Mouse (Mus musculus): ENCODE data around the gene Acot10. TPM values are rescaled to one million over a fixed set of nuclear protein-coding genes. Genes with fewer than 3 reads are reported as not detected.
"Not testable (repeated sequence)": the region's sequence is repeated elsewhere in the genome, so short reads cannot be mapped to it uniquely, and the experiment has no call there.

Acot10 gene
- total RNA-seq (2021), result not detected
- long read RNA-seq, experiment 1, result 0 reads
- long read RNA-seq, experiment 2, result 0 reads

DNA sequence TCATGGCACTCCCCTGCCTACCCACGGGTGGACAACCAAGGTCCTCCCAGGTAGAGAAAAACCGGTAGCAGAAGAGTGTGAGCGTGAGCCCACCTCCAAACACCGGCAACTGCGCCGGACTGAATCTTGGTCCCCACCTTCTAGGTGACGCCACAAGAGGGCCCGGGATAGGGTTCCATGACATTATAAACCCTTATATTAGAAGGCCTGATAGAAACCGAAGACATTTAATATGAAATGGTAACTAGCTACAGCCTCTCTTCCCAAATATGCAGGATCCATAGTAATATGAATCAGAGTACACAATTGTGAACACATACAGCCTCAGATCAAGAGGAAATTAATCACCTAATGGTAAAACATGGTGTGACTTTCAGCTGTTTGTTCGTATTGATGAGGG is at the start of gene Acot10:
Gene Acot10, minus strand, starts transcription at position 101 of the 400 bp plus-strand sequence.
- intact Hi-C loops (cut with DNase I), result no loop called here
- no peak for DNase-seq

DNA sequence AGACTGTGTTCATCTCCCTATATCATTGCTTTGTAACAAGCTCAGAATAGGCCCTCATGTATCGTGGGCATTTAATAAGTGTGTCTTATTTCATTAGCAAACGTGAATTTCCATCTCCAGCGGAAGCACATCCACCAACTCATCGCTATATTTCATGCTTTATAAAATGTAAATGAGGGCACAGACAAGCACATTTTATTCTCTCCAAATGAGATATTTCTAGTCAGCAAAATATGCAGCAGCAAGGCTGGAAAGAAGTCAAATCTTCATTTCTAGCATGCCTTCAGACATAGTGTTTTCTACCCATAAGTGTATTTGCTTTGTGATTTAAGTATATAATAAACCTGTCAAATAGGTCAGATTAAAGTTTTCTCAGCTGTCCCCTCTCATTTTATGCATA is 45.3 kb upstream of the Acot10 start:
- DNase-seq, result no peak
- intact Hi-C loops (cut with DNase I), result no loop called here

DNA sequence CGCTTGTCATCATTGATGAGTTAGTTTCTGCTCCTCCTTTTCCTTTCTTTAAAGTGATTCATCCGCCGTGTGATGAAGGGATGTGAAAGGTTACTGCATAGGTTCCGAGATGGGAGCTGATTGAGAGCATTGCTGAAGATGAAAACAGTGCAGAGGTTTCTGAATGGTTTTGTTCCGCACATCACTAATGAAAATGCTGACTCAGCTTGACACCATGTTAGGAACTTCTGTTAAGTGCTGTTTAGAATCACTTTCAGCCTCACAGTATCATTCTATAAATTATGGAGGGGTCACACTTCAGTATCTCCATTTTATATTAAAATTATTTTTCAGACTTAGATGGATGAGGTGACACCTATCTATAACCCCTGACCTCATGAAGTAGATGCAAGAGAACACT is 29.7 kb upstream of the Acot10 start:
- intact Hi-C loops (cut with DNase I), result no loop called here
- DNase-seq, result no peak

DNA sequence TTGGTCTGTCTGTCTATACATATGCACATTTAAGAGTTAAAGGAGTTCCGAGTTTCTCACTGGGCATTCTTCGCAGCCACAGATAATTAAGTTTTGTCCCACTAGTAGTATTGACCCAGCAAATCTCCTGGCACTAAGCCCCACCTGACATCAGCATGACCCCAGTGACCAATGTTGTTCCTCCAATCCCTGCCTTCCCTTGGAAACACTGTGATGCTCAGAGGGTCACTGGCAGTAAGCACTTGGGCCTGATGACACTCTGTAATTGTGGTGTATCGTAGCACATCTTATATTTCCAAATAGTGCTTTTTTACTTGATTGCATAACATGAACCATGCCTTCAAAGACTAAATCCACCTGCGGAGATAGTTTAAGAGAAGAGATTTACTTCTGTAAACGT is 17.6 kb upstream of the Acot10 start:
- intact Hi-C loops (cut with DNase I), result no loop called here
- no peak for DNase-seq

DNA sequence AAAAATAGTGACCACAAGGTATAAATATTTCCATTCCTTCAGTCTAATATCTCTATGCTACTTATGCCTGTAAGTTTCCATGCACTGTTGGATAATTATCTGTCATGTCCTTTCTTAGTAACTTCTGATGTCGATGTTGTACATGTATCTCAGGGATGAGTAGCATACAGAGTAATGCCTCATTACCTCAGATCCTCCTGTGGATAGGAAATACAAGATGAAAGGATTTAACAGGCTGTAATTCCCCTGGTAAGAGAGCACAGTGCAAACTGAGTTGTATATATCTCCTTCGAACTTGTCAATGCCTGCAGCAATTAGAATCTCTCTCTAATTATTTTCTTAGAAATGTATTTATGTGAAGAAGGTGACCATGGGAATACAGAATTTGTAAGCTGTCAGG is 16.2 kb upstream of the Acot10 start:
- intact Hi-C loops (cut with DNase I), result no loop called here
- no peak for DNase-seq

DNA sequence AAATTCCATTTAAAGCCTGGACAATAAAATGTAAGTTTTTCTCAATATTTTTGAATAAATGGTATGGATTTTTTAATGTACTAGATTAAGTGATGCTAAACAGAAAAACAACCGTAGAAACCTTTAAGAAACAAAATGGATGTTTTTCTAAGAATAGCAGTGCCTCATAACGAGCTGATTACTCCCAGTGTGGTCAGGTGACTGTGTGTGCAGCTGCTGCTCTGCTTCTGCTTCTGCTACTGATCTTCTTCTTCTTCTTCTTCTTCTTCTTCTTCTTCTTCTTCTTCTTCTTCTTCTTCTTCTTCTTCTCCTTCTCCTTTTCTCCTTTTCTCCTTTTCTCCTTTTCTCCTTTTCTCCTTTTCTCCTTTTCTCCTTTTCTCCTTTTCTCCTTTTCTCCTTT is 3.0 kb upstream of the Acot10 start:
- intact Hi-C loops (cut with DNase I); DNase-seq: not testable (repeated sequence)

DNA sequence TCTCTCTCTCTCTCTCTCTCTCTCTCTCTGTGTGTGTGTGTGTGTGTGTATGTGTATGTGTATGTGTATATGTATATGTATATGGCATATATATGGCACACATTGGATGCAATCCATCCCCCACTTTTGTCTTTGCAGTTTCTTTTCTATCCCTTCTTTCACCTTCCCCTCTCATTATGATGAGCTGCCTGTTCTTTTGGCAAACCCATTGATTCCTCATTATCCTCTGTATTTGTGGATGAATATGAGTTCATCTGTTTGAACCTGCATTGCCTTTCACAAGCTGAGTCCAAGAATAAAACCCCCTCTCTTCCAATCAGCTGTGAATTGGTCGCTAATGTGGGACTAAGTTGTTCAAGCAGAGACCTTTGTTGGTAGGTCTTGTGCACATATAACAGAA is 1.4 kb upstream of the Acot10 start:
- DNase-seq, result no peak
- intact Hi-C loops (cut with DNase I), result no loop called here

DNA sequence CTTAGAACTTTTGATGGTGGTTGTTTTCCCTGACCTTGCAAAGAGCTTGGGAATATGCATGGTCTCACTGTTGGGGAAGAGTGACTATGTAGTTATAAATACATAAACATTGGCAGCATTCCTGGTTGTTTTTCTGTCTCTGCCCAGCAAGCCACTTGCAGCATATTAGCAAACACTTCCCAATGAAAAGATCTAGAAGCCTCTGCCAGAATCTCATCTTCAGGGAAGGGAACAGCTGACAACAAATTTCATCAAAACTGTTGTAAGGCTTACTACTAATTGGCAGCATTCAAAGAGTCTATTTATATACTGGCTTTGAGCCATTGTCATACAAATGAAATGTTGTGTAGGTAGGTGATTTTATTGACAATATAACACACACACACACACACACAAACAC is 800 bp upstream of the Acot10 start:
- DNase-seq, result no peak

DNA sequence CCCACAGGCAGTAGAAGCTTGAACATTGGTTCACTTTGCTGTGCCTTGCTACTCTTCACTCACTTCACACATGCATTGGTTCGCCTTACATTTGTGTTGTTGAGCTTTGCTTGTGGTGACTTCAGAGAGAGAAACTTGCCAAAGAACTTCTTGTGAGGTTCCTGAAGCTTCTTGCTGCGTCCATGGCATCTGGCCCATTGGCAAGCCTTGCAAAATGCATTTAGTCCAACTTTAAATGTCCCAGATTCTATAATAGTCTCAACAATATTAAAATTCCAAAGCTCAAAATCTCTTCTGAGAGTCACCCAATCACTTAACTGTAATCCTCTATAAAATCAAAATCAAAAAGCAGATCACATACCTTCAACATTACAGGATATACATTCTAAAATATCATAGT is 6.3 kb downstream of the Acot10 start:
- DNase-seq, result no peak
- intact Hi-C loops (cut with DNase I), result no loop called here

More for the DNA sequence above, 800 bp upstream of the Acot10 start:
- intact Hi-C loops (cut with DNase I), result no loop called here

DNA sequence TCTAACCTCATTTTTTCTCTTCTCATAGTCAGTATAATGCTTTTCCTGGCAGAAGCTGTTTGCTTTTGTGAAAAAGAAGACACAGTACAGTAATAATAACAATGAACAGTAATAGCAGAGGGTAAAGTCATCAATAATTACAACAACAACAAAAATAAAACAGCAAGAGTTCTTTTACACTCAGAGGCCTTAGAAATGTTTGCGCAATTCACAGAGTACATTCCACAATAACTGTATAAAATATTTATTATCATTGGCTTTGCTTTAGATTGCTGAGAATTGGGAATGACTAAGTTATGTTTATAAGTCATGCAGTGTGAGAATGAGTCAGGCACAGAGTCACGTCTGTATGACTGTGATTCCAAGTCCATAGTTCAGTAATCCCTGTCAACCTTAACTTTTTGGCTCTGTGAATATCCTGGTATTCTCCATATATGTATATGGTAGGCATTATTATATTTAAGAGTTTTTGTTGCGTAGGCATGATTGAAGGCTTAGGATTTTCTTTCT is 23.6 kb downstream of the Acot10 start:
- no peak for DNase-seq
- intact Hi-C loops (cut with DNase I), result no loop called here

DNA sequence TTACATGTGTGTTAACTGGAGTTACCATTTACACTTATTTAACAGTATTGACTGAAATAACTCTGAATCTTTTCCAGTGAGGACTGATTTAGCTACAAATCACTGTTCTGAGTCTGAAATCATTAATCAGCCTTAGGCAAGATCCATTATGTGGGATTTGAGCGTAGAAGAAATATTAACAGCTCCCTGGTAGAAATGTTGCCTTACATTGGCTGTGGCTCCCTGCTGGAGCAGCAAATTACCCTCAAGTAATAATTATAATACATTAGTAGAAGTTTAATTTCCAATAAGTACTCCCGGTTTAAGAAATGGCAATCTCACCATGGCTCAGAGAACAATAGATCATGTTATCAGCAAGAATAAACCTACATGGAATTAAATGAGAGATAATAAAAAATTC is 27.4 kb downstream of the Acot10 start:
- no peak for DNase-seq
- intact Hi-C loops (cut with DNase I), result no loop called here

DNA sequence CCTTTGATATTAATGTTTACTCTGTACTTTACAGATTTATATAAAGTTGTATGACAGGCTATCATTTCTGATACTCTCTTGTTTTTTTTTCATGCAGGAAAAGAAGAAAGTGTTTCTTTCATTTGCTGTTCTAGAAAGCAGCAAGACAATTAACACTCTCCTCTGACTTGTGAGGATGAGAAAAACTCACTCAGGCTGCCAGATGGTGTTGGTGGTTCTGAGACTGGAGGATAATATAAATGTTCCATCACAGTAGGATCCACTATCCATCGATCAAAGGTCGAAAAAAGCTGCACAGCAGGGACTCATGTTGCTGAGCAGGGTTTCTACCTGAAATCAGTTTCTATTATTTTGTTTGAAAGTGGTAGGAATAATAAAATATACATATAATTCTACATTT is 32.0 kb downstream of the Acot10 start:
- intact Hi-C loops (cut with DNase I), result no loop called here
- no peak for DNase-seq

Other genes starting within 250 kb of the Acot10 start
- gene Cdh12, start 217.5 kb downstream of the Acot10 start, total RNA-seq (2021), result not detected